Mouse (Mus musculus) forebrain, embryonic 12.5 days (tissue): ENCODE measurements around the gene Hikeshi. TPM values are rescaled to one million over a fixed set of nuclear protein-coding genes. Genes with fewer than 3 reads are reported as not detected.

Experiments
- ATAC-seq: fragments of 200-750 bp; cut with Nextera tagmentation; 2 replicates; pipeline ENCODE4 v1.8.0; 2017; ENCODE audit warnings: moderate TSS enrichment; ENCODE audit not compliant: low FRiP score
- H3K27ac ChIP-seq: fragments of 300-500 bp; sonication (generic); 2 replicates; pipeline ENCODE4 v1.5.1; 2016; ENCODE audit warnings: mild to moderate bottlenecking
- H3K27me3 ChIP-seq: fragments of 300-500 bp; sonication (generic); 2 replicates; pipeline ENCODE4 v1.6.1; 2016; ENCODE audit warnings: mild to moderate bottlenecking
- H3K36me3 ChIP-seq: fragments of 300-500 bp; sonication (generic); replicated peaks from 2 replicates; pipeline ENCODE4 v1.6.1; 2016; ENCODE audit warnings: mild to moderate bottlenecking
- H3K4me1 ChIP-seq: fragments of 300-500 bp; sonication (generic); 2 replicates; pipeline ENCODE4 v1.6.1; 2016
- H3K4me2 ChIP-seq: fragments of 300-500 bp; sonication (generic); 2 replicates; pipeline ENCODE4 v1.6.1; 2016; ENCODE audit warnings: mild to moderate bottlenecking, moderate library complexity
- H3K4me3 ChIP-seq: fragments of 300-500 bp; sonication (generic); replicated peaks from 2 replicates; pipeline ENCODE4 v1.5.1; 2016; ENCODE audit warnings: mild to moderate bottlenecking
- H3K9ac ChIP-seq: fragments of 300-500 bp; sonication (generic); 2 replicates; pipeline ENCODE4 v1.6.1; 2016; ENCODE audit warnings: mild to moderate bottlenecking
- H3K9me3 ChIP-seq: fragments of 300-500 bp; sonication (generic); 2 replicates; pipeline ENCODE4 v1.6.1; 2016
- WGBS: fragments of 180-500 bp; shearing (Covaris S2); methylation state at CpG from one replicate; pipeline ENCODE4 v1.1.7; 2016; 5-methylcytosine and 5-hydroxymethylcytosine counted together
- polyA plus RNA-seq: library from polyadenylated mRNA; unstranded; fragments of >200 nt; fragmentation: Nextera tagmentation; extraction: Ambion mirVana; gene quantifications from 2 replicates; pipeline ENCODE4 v1.2.1, GENCODE M21; 2016

Gene Hikeshi
- polyA plus RNA-seq, 1 experiment from 2014 or later = 157 TPM

DNA sequence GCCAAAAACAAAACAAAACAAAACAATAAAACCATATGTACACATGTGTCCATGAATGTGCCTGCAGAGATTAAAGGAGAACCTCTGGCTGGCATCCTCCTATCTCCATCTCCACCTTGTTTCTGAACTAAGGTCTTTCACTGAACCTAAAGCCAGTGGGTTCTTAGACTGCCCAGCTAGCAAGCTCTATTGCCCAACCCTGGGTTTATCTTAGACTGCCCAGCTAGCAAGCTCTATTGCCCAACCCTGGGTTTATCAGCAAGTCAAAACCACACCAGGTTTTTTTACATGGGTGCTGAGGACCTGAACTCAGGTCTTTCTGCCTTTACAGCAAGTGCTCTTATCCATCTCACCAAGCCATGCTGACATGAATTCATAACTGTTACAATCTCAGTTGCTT, 22.1 kb upstream of the Hikeshi start:
- H3K4me2 ChIP-seq = no peak overlapping the region
- ATAC-seq = no peak
- H3K27me3 ChIP-seq = no peaks in the 10 kb centered on the region
- H3K9me3 ChIP-seq = no peaks in the 10 kb centered on the region
- no peak overlapping the region for H3K4me3 ChIP-seq
- peaks cover 55% of the 10 kb centered on the region for H3K36me3 ChIP-seq
- no peak overlapping the region for H3K27ac ChIP-seq
- no peaks in the 10 kb centered on the region for H3K4me1 ChIP-seq
- H3K9ac ChIP-seq = no peak overlapping the region

DNA sequence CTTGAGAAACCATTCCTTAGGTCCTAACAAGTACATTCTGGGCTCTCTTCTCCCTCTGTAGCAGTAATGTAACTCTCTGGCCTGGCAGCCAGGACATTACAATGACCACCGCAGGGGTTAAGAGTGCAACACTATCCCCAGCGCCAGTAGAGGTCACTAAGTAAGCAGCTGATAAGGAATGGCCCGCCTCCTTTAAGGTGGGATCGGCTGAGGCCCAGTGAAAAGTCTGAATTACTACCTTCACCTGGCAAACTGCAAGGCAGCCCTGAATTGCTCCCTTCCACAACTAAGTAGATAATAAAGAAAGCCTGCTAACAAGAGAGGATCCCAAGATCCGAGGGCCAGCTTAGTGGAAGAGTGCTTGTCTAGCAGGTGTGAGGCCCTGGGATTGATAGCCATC, 16.3 kb upstream of the Hikeshi start:
- no peaks in the 10 kb centered on the region for H3K27me3 ChIP-seq
- H3K4me1 ChIP-seq = no peaks in the 10 kb centered on the region
- no peak for ATAC-seq
- H3K9me3 ChIP-seq = no peaks in the 10 kb centered on the region
- H3K4me3 ChIP-seq = no peak overlapping the region
- H3K27ac ChIP-seq = no peak overlapping the region
- H3K4me2 ChIP-seq = no peak overlapping the region
- no peak overlapping the region for H3K9ac ChIP-seq
- peaks cover 47% of the 10 kb centered on the region for H3K36me3 ChIP-seq
- WGBS = 40% methylated on average over 5 of the region's 5 CpGs

DNA sequence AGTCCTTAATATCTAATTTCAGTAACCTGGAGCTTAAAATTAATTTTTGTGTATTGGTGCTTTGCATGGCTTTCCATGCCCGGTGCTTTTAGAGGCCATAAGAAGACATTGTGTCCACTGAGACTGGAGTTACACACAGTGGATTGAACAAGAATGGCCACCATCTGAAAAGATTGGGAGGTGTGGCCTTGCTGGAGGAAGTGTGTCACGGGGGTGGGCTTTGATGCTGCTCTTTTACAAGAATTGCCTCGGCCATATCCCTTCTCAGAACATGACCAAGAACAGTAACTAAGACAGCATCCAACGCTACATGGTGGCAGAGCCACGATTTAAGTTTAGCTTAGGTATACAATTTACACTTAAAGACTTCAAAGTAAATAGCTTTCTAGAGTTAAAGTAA, 13.3 kb upstream of the Hikeshi start:
- no peaks in the 10 kb centered on the region for H3K27me3 ChIP-seq
- no peak overlapping the region for H3K4me2 ChIP-seq
- no peak for ATAC-seq
- H3K36me3 ChIP-seq = peaks cover 34% of the 10 kb centered on the region
- H3K27ac ChIP-seq = no peak overlapping the region
- no peaks in the 10 kb centered on the region for H3K4me1 ChIP-seq
- H3K9me3 ChIP-seq = no peaks in the 10 kb centered on the region
- WGBS = 87% methylated on average over 5 of the region's 5 CpGs
- no peak overlapping the region for H3K4me3 ChIP-seq
- H3K9ac ChIP-seq = no peak overlapping the region

DNA sequence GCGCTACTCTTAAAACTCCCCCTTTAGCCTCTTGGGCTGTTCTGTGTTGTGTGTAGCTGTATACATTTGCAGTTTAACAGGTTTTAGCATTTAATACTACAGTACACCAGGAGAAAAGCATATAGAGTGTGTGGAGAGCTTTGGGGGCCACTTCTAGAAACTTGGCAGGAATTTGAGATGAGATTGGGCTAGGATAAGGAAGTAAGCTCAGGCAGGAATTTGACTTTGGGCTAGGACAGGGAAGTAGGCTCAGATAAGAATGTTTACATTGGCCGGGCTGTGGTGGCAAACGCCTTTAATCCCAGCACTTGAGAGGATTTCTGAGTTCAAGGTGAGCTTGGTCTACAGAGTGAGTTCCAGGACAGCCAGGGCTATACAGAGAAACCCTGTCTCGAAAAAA, 8.4 kb upstream of the Hikeshi start:
- Histone ChIP-seq H3K36me3 (peaks cover 5% of the 10 kb centered on the region), H3K27ac (no peak overlapping the region), H3K4me1 (no peaks in the 10 kb centered on the region), H3K9me3 (no peaks in the 10 kb centered on the region), H3K4me2 (no peak overlapping the region), H3K27me3 (no peaks in the 10 kb centered on the region), H3K9ac (no peak overlapping the region), H3K4me3 (no peak overlapping the region)
- ATAC-seq = no peak
- WGBS = 83% methylated on average over 4 of the region's 4 CpGs

DNA sequence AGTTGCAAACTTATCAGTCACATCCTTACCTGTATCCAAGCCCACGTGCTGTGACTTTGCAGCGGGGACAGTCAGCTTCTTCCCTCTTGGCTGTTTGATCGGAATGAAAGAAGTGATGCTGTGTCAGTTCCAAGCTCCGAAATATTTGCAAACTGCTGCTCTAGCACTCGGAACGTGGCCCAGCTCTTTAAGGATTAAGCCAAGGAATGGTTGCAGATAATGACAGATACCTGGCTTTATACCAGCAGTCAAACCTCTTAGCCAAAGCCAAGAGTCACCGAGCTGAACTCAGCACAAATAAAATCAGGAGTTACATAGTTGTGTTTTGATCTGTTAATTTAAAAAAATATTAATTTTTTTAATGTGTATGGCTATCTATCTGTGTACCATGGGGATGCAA, 7.0 kb upstream of the Hikeshi start:
- no peak overlapping the region for H3K9ac ChIP-seq
- H3K9me3 ChIP-seq = no peaks in the 10 kb centered on the region
- H3K4me3 ChIP-seq = no peak overlapping the region
- no peaks in the 10 kb centered on the region for H3K36me3 ChIP-seq
- 91% methylated on average over 7 of the region's 7 CpGs for WGBS
- no peaks in the 10 kb centered on the region for H3K27me3 ChIP-seq
- H3K27ac ChIP-seq = no peak overlapping the region
- no peak overlapping the region for H3K4me2 ChIP-seq
- no peaks in the 10 kb centered on the region for H3K4me1 ChIP-seq
- ATAC-seq = no peak

DNA sequence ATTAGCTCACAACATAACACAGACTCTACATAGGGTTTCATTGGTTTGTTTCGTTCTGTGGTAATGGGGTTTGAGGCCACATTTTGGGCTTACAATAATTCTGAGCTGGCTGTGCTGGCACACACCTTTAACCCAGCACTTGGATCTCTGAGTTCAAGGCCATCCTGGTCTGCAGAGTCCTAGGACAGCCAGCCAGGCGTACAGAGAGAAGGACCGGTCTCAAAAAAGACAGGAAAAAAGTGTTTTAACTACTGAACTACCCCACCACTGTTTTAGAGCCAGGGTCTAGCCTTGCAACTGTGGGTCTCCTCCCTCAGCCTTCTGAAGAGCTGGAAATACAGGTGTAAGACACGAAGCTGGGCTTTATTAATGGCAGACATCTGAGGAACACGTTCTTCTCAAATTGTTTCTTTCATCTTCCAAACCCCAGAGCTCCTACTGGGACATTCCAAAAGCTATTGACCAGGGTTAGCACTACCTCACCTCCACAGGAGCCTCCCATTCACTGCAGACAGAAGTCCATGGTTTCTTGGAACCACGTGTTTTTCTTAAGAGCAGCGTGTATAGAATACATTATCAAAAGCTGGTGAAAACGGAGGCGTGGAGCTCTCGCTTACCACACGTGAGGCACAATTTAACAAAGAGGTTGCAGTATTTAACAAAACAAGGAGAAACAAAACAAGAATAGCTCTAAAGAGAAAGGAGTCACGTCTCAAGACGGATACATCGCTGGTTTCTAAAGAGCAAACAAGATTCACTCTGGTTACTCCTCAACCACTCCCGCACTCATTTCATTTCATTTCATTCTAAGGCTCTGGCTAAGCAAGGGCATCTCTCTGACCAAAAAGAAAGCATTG, 1.3 kb downstream of the Hikeshi start:
- Histone ChIP-seq H3K9me3 (no peaks in the 10 kb centered on the region), H3K4me1 (peaks cover 9% of the 10 kb centered on the region), H3K9ac (peak overlapping the region; percentile 77), H3K27ac (no peak overlapping the region), H3K4me2 (peak overlapping the region; percentile 70), H3K27me3 (no peaks in the 10 kb centered on the region), H3K4me3 (peak overlapping the region; percentile 80), H3K36me3 (peaks cover 2% of the 10 kb centered on the region; the same call in 1 of the 2 replicates)
- no peak for ATAC-seq
- 37% methylated on average over 15 of the region's 15 CpGs for WGBS

DNA sequence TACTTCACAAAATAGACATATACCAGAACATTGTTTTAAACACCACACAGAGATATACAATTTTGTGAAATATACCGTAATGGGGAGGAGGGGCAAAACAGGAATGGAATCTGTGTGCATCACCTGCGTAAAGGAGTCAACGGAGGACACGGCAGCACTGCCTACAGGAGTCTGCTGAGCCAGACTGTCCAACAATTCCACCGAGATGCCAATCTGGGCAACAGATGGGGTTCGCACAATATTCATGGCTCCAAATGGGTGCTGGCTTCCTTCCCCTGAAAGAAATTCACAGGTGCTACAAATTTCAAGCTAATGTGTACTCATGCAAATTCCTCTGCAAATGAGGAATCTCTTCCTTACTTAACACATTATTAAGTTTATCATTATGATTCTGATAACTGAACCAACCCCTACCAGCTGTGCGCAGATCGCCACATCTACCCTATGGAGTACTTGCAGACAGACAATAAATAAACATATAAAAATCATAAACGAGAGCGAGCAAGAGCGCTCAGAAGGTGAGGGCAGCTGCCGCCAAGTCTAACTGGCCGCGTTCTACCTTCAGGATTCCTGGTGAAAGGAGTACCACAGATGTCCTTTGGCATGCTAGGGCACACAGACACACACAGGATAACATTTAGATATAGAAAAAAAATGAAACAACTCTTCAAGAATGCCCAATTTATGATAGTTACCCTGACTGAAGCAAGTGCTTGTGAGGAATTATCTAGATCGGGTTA, 17.4 kb downstream of the Hikeshi start:
- no peak for ATAC-seq
- WGBS = 98% methylated on average over 15 of the region's 15 CpGs
- peaks cover 16% of the 10 kb centered on the region for H3K36me3 ChIP-seq
- no peak overlapping the region for H3K27ac ChIP-seq
- H3K27me3 ChIP-seq = no peaks in the 10 kb centered on the region
- H3K4me1 ChIP-seq = no peaks in the 10 kb centered on the region
- no peak overlapping the region for H3K4me2 ChIP-seq
- no peak overlapping the region for H3K4me3 ChIP-seq
- H3K9me3 ChIP-seq = no peaks in the 10 kb centered on the region
- H3K9ac ChIP-seq = no peak overlapping the region

DNA sequence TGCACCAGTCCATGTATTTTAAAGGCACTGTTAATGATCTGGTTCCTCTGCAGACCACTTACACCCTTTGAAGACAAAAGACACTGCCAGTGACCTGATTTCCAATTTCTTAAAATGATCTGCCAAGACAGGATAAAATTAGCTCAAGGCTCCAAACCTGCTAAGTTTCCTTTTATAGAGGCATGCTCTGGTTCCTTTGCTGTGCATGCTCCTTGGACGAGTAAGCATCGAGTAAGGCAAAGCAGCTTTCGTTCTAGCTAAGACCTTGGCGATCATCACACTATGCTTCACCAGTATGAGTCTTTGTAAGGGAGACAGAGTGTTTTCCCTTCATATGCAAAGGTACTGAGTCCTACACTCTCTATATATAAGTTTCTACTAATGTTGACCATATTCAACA, 23.2 kb downstream of the Hikeshi start:
- H3K4me1 ChIP-seq = no peaks in the 10 kb centered on the region
- H3K27ac ChIP-seq = no peak overlapping the region
- WGBS = 96% methylated on average over 4 of the region's 4 CpGs
- peaks cover 11% of the 10 kb centered on the region for H3K36me3 ChIP-seq
- ATAC-seq = no peak
- H3K27me3 ChIP-seq = no peaks in the 10 kb centered on the region
- H3K4me3 ChIP-seq = no peak overlapping the region
- no peak overlapping the region for H3K9ac ChIP-seq
- no peaks in the 10 kb centered on the region for H3K9me3 ChIP-seq
- H3K4me2 ChIP-seq = no peak overlapping the region

DNA sequence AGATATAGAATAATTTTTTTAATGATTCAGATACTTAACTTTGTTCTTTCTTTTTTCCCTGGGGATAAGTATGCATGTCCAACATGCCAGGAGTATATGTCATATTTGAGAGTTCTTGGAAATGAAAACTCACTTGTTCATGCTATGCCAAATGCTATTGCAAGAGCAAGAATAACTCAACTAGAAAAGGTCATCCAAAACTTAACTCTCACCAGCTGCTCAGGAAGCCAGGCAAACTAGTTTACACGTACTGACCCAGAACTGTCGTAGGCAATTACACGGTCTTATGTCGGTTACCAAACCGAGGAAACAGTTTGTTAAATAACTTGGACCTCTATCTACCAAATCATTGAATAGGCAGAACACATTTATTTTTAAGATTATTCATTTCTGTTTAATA, 24.3 kb downstream of the Hikeshi start:
- H3K4me2 ChIP-seq = no peak overlapping the region

DNA sequence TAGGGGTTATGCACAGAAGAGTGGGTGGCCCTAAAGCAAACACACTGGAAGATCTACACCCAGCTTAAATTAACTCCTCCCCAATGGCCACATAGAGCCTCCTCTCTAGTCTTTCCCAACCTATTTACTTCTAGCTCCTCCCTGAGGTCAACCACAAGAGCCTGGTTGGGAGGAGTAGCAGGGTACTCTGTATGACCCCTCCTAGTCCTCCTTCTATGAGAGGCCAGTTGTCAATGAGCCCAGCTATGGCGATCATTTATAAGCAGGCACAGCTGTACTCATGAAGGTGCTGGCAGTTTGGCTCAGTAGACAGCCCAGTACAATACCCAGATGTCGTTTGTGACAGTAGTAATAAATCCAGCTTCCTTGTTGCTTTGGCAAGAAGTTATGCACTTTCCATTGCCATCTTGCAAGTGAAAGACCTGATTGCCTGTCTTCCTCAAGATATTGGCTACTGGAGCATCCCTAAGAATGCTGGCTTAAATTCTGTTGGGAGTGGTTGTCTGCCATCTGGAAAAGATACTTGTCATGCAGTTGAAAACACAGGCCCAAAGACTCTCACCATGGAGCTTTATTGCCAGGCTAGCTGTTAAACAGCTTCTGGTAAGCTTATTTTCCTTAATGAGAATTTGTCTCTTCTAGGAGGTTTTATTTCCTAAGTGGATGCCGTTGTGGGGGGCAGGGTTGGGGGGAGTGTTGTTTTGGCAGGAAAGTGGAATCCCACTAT, 27.4 kb downstream of the Hikeshi start:
- no peak overlapping the region for H3K4me2 ChIP-seq
- H3K9ac ChIP-seq = no peak overlapping the region
- H3K27me3 ChIP-seq = no peaks in the 10 kb centered on the region
- H3K9me3 ChIP-seq = no peaks in the 10 kb centered on the region
- H3K36me3 ChIP-seq = peaks cover 3% of the 10 kb centered on the region; the same call in 1 of the 2 replicates
- no peaks in the 10 kb centered on the region for H3K4me1 ChIP-seq
- WGBS = 94% methylated on average over 3 of the region's 3 CpGs
- no peak overlapping the region for H3K4me3 ChIP-seq
- no peak for ATAC-seq
- no peak overlapping the region for H3K27ac ChIP-seq

More for the DNA sequence above, 24.3 kb downstream of the Hikeshi start:
- WGBS = 92% methylated on average over 5 of the region's 5 CpGs
- Histone ChIP-seq H3K9me3 (no peaks in the 10 kb centered on the region), H3K9ac (no peak overlapping the region), H3K36me3 (peaks cover 11% of the 10 kb centered on the region), H3K4me1 (no peaks in the 10 kb centered on the region), H3K27ac (no peak overlapping the region), H3K27me3 (no peaks in the 10 kb centered on the region), H3K4me3 (no peak overlapping the region)
- ATAC-seq = no peak

DNA sequence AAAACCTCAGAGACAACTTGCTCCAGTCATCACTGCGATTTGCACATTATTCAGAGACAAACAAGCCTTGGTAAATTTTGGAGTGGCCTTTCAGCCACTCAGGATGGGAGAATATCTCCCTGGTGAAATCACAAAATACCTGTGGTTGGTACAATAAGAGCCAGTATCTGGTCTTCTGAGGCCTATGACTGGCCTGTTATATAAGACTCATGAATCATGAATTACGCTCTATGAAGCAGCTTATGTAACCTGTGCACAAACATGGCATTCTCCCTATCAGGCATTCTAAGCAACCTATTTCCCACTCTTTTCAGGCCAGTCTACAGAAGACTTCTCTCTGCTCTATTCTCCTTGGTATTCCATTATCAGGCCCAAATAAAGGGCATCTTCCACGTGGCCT, 28.6 kb downstream of the Hikeshi start:
- Histone ChIP-seq H3K27ac (no peak overlapping the region), H3K4me2 (no peak overlapping the region), H3K36me3 (peaks cover 3% of the 10 kb centered on the region; the same call in 1 of the 2 replicates), H3K9me3 (no peaks in the 10 kb centered on the region), H3K27me3 (no peaks in the 10 kb centered on the region), H3K9ac (no peak overlapping the region), H3K4me1 (no peaks in the 10 kb centered on the region), H3K4me3 (no peak overlapping the region)
- ATAC-seq = no peak
- 91% methylated on average over 3 of the region's 3 CpGs for whole genome bisulfite sequencing

DNA sequence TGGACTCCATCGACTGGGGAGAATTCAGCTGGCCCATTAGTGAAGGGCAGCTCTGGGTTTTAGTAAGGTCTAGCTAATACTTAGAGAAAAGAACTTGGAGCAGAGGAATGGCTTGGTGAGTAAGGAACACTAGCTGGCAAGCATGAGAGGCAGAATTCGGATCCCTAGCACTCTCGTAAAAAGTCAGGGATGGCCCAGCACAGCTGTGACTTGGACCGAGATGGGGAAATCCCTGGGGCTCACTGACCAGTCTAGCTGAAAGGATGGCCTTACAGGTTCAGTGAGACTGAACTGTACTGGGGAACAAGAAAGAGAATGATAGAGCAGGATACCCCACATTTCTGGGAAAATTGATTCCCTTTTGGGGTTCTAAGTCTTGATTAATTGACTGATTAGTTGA, 31.3 kb downstream of the Hikeshi start:
- H3K27me3 ChIP-seq = no peaks in the 10 kb centered on the region
- WGBS = 84% methylated on average over 4 of the region's 4 CpGs
- no peak overlapping the region for H3K9ac ChIP-seq
- ATAC-seq = no peak
- H3K9me3 ChIP-seq = no peaks in the 10 kb centered on the region
- no peak overlapping the region for H3K4me3 ChIP-seq
- H3K4me1 ChIP-seq = no peaks in the 10 kb centered on the region
- H3K36me3 ChIP-seq = no peaks in the 10 kb centered on the region
- H3K27ac ChIP-seq = no peak overlapping the region
- H3K4me2 ChIP-seq = no peak overlapping the region
